Mouse (Mus musculus) embryonic fibroblast, embryonic 13.5 days (primary cell): ENCODE data around the gene Lrrc4.

Experiments
- CTCF ChIP-seq: IDR thresholded peaks from 2 replicates; pipeline ENCODE4 v1.5.1; 2011; ENCODE audit warnings: mild to moderate bottlenecking, control low read depth, low read length, moderate library complexity, borderline replicate concordance; ENCODE audit not compliant: insufficient read depth
- POLR2A ChIP-seq: IDR thresholded peaks from 2 replicates; pipeline ENCODE4 v1.6.1; 2011; ENCODE audit warnings: low read depth, mild to moderate bottlenecking, control low read depth, low read length, moderate library complexity

GRCm38 (mm10) chr6:28642909-28643308 is 188.6 kb downstream of the Lrrc4 start:
- TF ChIP-seq CTCF (no peak), POLR2A (no peak)
